Comparison of ENCODE assay signal across 7 mouse cellular contexts in genomic region chr17:33909077-33909868, GRCm38 (mm10). TPM values are rescaled to one million over a fixed set of nuclear protein-coding genes. Genes with fewer than 3 reads are reported as not detected.
A peak's percentile ranks its signal among the peaks of the same experiment; 100 is the strongest.
DNase-seq lines count a peak whose midpoint lies in the region; ATAC-seq and TF ChIP-seq lines count a peak whose summit lies in the region.

Gene Daxx, plus strand, starts transcription at chr17:33909414.

- no peak for TF ChIP-seq CTCF in intestine, postnatal 0 days (IDR thresholded peaks at IDR 0.05; ENCODE audit: low read depth)
- no peak for TF ChIP-seq CTCF in small intestine, adult 2 months (IDR thresholded peaks at IDR 0.05; ENCODE audit: extremely low read depth, insufficient read length, insufficient replicate concordance, low read depth, low read length)

- H3K27me3 ChIP-seq in embryonic facial prominence, embryonic 10.5 days (replicated peaks; ENCODE audit: low read depth, poor library complexity, severe bottlenecking) = no peaks in the 10 kb centered on the region
- H3K27me3 ChIP-seq in intestine, postnatal 0 days (replicated peaks; ENCODE audit: control insufficient read depth, insufficient read depth, low read length) = no peaks in the 10 kb centered on the region
- no peaks in the 10 kb centered on the region for H3K27me3 ChIP-seq in midbrain, embryonic 12.5 days
- no peaks in the 10 kb centered on the region for H3K27me3 ChIP-seq in small intestine, adult 2 months (ENCODE audit: control insufficient read depth, insufficient read depth, low read length)

- peak within 1 kb of the TSS; percentile 95 for H3K4me3 ChIP-seq in embryonic facial prominence, embryonic 10.5 days
- H3K4me3 ChIP-seq in intestine, postnatal 0 days (ENCODE audit: low read depth, low read length) = peak within 1 kb of the TSS; percentile 60
- H3K4me3 ChIP-seq in midbrain, embryonic 12.5 days = peak within 1 kb of the TSS; percentile 81
- H3K4me3 ChIP-seq in small intestine, adult 2 months (ENCODE audit: low read depth, low read length) = peak within 1 kb of the TSS; percentile 85

- DNase-seq in adrenal gland, postnatal 10 days = peak; percentile 100
- DNase-seq in embryonic facial prominence, embryonic 10.5 days (ENCODE audit: low spot score) = peak; percentile 100
- DNase-seq in gonadal fat pad, adult 2 months (ENCODE audit: low read depth) = peak; percentile 81
- DNase-seq in left cerebral cortex, postnatal 4 days = peak; percentile 99

- WGBS in embryonic facial prominence, embryonic 10.5 days = under 1% methylated on average over 68 of the region's 68 CpGs
- under 1% methylated on average over 68 of the region's 68 CpGs for WGBS in intestine, postnatal 0 days
- under 1% methylated on average over 68 of the region's 68 CpGs for WGBS in midbrain, embryonic 12.5 days
- 1% methylated on average over 68 of the region's 68 CpGs for WGBS in small intestine, adult 2 months

- peak within 1 kb of the TSS; percentile 93 for H3K27ac ChIP-seq in embryonic facial prominence, embryonic 10.5 days (replicated peaks)
- peak within 1 kb of the TSS; percentile 92 for H3K27ac ChIP-seq in intestine, postnatal 0 days (ENCODE audit: low read depth, low read length)
- peak within 1 kb of the TSS; percentile 86 for H3K27ac ChIP-seq in midbrain, embryonic 12.5 days (replicated peaks)
- H3K27ac ChIP-seq in small intestine, adult 2 months (ENCODE audit: insufficient read depth, low read depth, low read length) = peak within 1 kb of the TSS; percentile 97

- intact Hi-C loops in left cerebral cortex, postnatal 4 days (cut with DNase I) = no loop called here

- peaks cover 49% of the 10 kb centered on the region for H3K4me1 ChIP-seq in embryonic facial prominence, embryonic 10.5 days
- H3K4me1 ChIP-seq in intestine, postnatal 0 days (replicated peaks; ENCODE audit: control insufficient read depth, insufficient read depth, low read length) = 0 out of 2 replicates have a peak, but pooled peaks cover 4% of the 10 kb centered on the region
- H3K4me1 ChIP-seq in midbrain, embryonic 12.5 days = peaks cover 27% of the 10 kb centered on the region
- peaks cover 8% of the 10 kb centered on the region for H3K4me1 ChIP-seq in small intestine, adult 2 months (ENCODE audit: control insufficient read depth, insufficient read depth, insufficient read length, low read length)

- peaks cover 40% of the 10 kb centered on the region for H3K36me3 ChIP-seq in embryonic facial prominence, embryonic 10.5 days (replicated peaks)
- peaks cover 33% of the 10 kb centered on the region for H3K36me3 ChIP-seq in intestine, postnatal 0 days (ENCODE audit: control insufficient read depth, insufficient read depth)
- H3K36me3 ChIP-seq in midbrain, embryonic 12.5 days = peaks cover 31% of the 10 kb centered on the region
- peaks cover 29% of the 10 kb centered on the region for H3K36me3 ChIP-seq in small intestine, adult 2 months (ENCODE audit: control insufficient read depth, insufficient read depth, low read length)

- H3K9me3 ChIP-seq in embryonic facial prominence, embryonic 10.5 days = no peaks in the 10 kb centered on the region
- no peaks in the 10 kb centered on the region for H3K9me3 ChIP-seq in intestine, postnatal 0 days (ENCODE audit: control insufficient read depth)
- H3K9me3 ChIP-seq in midbrain, embryonic 12.5 days = no peaks in the 10 kb centered on the region

- peak; percentile 41; the same call in 1 of the 2 replicates for TF ChIP-seq POLR2A in small intestine, adult 2 months (IDR thresholded peaks at IDR 0.05; ENCODE audit: low read depth, low read length)

- peak within 1 kb of the TSS; percentile 90 for H3K4me2 ChIP-seq in intestine, postnatal 0 days (replicated peaks; ENCODE audit: low read depth)
- peak within 1 kb of the TSS; percentile 97 for H3K4me2 ChIP-seq in midbrain, embryonic 12.5 days (replicated peaks)

- peak; percentile 96 for ATAC-seq in intestine, postnatal 0 days
- peak; percentile 96 for ATAC-seq in midbrain, embryonic 12.5 days (ENCODE audit: low FRiP score, low read depth)

- peak within 1 kb of the TSS; percentile 72 for H3K9ac ChIP-seq in intestine, postnatal 0 days (ENCODE audit: low read depth, low read length)
- peak within 1 kb of the TSS; percentile 88 for H3K9ac ChIP-seq in midbrain, embryonic 12.5 days (replicated peaks)

RNA-seq across cellular contexts. Expression of gene Daxx, which starts in this region (rescaled TPM):
- total RNA-seq in adrenal gland, postnatal 10 days (2021) = 10 to 100 TPM; 25.4 to 26.3 TPM
- 80.0 and 84.9 TPM in 2 replicates for polyA plus RNA-seq in embryonic facial prominence, embryonic 10.5 days (2016; fragmentation: Nextera tagmentation; extraction: Ambion mirVana)
- 36.7 and 45.8 TPM in 2 replicates for polyA plus RNA-seq in gonadal fat pad, adult 2 months (2012; rRNA removed)
- polyA plus RNA-seq in intestine, postnatal 0 days (2015; fragmentation: Nextera tagmentation; extraction: Ambion mirVana) = 20.6 and 22.6 TPM in 2 replicates
- 10 to 100 TPM; 37.6 to 39.2 TPM for total RNA-seq in left cerebral cortex, postnatal 4 days (2021)
- 64.6 and 66.2 TPM in 2 replicates for polyA plus RNA-seq in midbrain, embryonic 12.5 days (2016; fragmentation: Nextera tagmentation; extraction: Ambion mirVana)
- polyA plus RNA-seq in small intestine, adult 2 months (2012; rRNA removed) = 20.7 and 48.6 TPM in 2 replicates

Comparison
In these comparisons a context has a peak if more than half of its experiments do, and no peak if none do; other contexts are left out.
1. Peak in every context shown above with its lines: DNase-seq, ATAC-seq, H3K4me3 ChIP-seq and H3K27ac ChIP-seq.